8 mouse cellular contexts compared by ENCODE assay signal in the genomic region with DNA sequence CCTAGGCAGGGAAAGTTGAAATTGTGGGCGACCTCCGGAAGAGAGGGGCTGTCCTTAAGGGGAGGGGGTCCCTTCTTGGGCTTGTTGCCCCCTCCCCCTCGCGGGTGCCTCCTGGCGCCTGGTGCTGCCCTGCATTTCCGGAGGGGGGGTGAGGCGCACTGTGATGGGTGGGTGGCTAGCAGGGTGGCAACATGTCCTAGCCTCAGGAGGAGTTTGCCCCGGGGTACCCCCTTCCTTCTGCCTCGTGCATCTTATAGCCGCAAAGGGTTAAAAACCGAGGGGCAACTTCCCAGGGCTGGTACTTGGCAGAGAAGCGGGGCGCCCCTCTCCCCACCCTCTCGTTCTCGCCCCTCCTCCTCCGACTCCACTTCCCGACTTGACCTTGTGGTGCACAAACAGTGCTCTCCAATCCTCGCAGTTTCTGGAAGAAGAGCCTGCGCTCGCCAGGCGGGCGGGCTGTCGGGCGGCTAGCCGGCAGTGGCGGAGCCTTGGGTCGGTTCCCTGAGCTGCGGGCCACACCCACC. TPM values are rescaled to one million over a fixed set of nuclear protein-coding genes. Genes with fewer than 3 reads are reported as not detected.
DNase-seq lines count a peak whose midpoint lies in the region; ATAC-seq and TF ChIP-seq lines count a peak whose summit lies in the region.

No protein-coding gene starts in this region.

- no peaks in the 10 kb centered on the region for H3K79me2 ChIP-seq in myocyte (ENCODE audit: control insufficient read depth, insufficient read depth)

- H3K27ac ChIP-seq in bone marrow, adult 2 months (ENCODE audit: control insufficient read depth, insufficient read depth, low read depth, low read length, poor library complexity) = peak overlapping the region; percentile 87
- peak overlapping the region in 1 of 2 experiments; percentile 70; a peak in 2 of 4 replicates for H3K27ac ChIP-seq in heart, embryonic 14.5 days (replicated peaks in 1 of 2; ENCODE audit: control insufficient read depth in 1 of 2, insufficient read depth in 1 of 2, low read depth in 2 of 2, low read length in 2 of 2)
- H3K27ac ChIP-seq in liver, embryonic 11.5 days (ENCODE audit: low read depth, low read length) = peak overlapping the region; percentile 60
- peak overlapping the region; percentile 95 for H3K27ac ChIP-seq in stomach, embryonic 14.5 days (ENCODE audit: low read length)

- no peak for ATAC-seq in heart, embryonic 14.5 days (ENCODE audit: insufficient number of reproducible peaks, insufficient read depth, low FRiP score, low read depth)
- ATAC-seq in liver, embryonic 11.5 days (replicated peaks; ENCODE audit: low FRiP score) = no peak
- ATAC-seq in stomach, embryonic 14.5 days (ENCODE audit: insufficient number of reproducible peaks, insufficient read depth, low FRiP score, low read depth) = peak; percentile 29

- DNase-seq in 416B (ENCODE audit: low read depth) = peak; percentile 94
- peak; percentile 85 for DNase-seq in kidney, postnatal 10 days
- peak; percentile 64 for DNase-seq in liver, embryonic 11.5 days (ENCODE audit: low spot score)

- H3K9ac ChIP-seq in heart, embryonic 14.5 days (ENCODE audit: low read length) = peak overlapping the region; percentile 80
- H3K9ac ChIP-seq in liver, embryonic 11.5 days (ENCODE audit: low read depth, low read length) = peak overlapping the region; percentile 72
- peak overlapping the region; percentile 64 for H3K9ac ChIP-seq in stomach, embryonic 14.5 days (replicated peaks; ENCODE audit: low read depth, low read length)

- H3K4me1 ChIP-seq in bone marrow, adult 2 months (ENCODE audit: control insufficient read depth, insufficient read depth, low read length) = no peaks in the 10 kb centered on the region
- H3K4me1 ChIP-seq in erythroblast, embryonic 14.5 days (ENCODE audit: control insufficient read depth) = peaks cover 38% of the 10 kb centered on the region
- H3K4me1 ChIP-seq in heart, embryonic 14.5 days (ENCODE audit: control insufficient read depth in 2 of 2, insufficient read depth in 2 of 2, low read length in 2 of 2) = peaks cover 2 to 10% of the 10 kb centered on the region in 2 experiments; a peak in 3 of 4 replicates
- peaks cover 11% of the 10 kb centered on the region for H3K4me1 ChIP-seq in liver, embryonic 11.5 days (replicated peaks; ENCODE audit: control insufficient read depth, insufficient read depth, low read length)
- H3K4me1 ChIP-seq in stomach, embryonic 14.5 days (ENCODE audit: control insufficient read depth, insufficient read depth, low read length) = peaks cover 6% of the 10 kb centered on the region; the same call in 1 of the 2 replicates

- H3K4me3 ChIP-seq in bone marrow, adult 2 months (replicated peaks; ENCODE audit: control insufficient read depth, low read depth, low read length) = peak overlapping the region; percentile 66
- H3K4me3 ChIP-seq in erythroblast, embryonic 14.5 days (replicated peaks) = peak overlapping the region; percentile 82
- H3K4me3 ChIP-seq in heart, embryonic 14.5 days (ENCODE audit: control insufficient read depth in 1 of 2, insufficient read depth in 1 of 2, low read depth in 1 of 2, low read length in 2 of 2) = peak overlapping the region; percentile 65 to 75
- peak overlapping the region; percentile 66 for H3K4me3 ChIP-seq in liver, embryonic 11.5 days (ENCODE audit: low read depth, low read length)
- peak overlapping the region; percentile 60 for H3K4me3 ChIP-seq in myocyte
- H3K4me3 ChIP-seq in stomach, embryonic 14.5 days (ENCODE audit: low read depth, low read length) = peak overlapping the region; percentile 62

- no peak for TF ChIP-seq CTCF in bone marrow, adult 2 months (IDR thresholded peaks at IDR 0.05; ENCODE audit: control insufficient read depth, insufficient read depth, low read length)

- peaks cover 55% of the 10 kb centered on the region for H3K27me3 ChIP-seq in erythroblast, embryonic 14.5 days (ENCODE audit: control insufficient read depth)
- H3K27me3 ChIP-seq in heart, embryonic 14.5 days (ENCODE audit: control insufficient read depth, insufficient read depth, low read length) = no peaks in the 10 kb centered on the region
- peaks cover 16% of the 10 kb centered on the region for H3K27me3 ChIP-seq in liver, embryonic 11.5 days (replicated peaks; ENCODE audit: control insufficient read depth, insufficient read depth, low read length)
- no peaks in the 10 kb centered on the region for H3K27me3 ChIP-seq in myocyte (ENCODE audit: control insufficient read depth, insufficient read depth, insufficient read length)
- H3K27me3 ChIP-seq in stomach, embryonic 14.5 days (ENCODE audit: control insufficient read depth, insufficient read depth, low read length) = no peaks in the 10 kb centered on the region

- no peak overlapping the region for H3ac ChIP-seq in myocyte (ENCODE audit: control insufficient read depth, insufficient read length)

- under 1% methylated on average over 28 of the region's 28 CpGs for WGBS in bone marrow, adult 2 months
- under 1% methylated on average over 27 of the region's 28 CpGs for WGBS in heart, embryonic 14.5 days
- WGBS in liver, embryonic 11.5 days = 2% methylated on average over 27 of the region's 28 CpGs
- WGBS in stomach, embryonic 14.5 days = 1% methylated on average over 24 of the region's 28 CpGs

- peak overlapping the region; percentile 99 for H3K4me2 ChIP-seq in heart, embryonic 14.5 days (ENCODE audit: low read length)
- peak overlapping the region; percentile 92 for H3K4me2 ChIP-seq in liver, embryonic 11.5 days
- H3K4me2 ChIP-seq in myocyte (ENCODE audit: low read depth) = peak overlapping the region; percentile 86
- peak overlapping the region; percentile 89 for H3K4me2 ChIP-seq in stomach, embryonic 14.5 days (replicated peaks; ENCODE audit: low read depth, low read length)

- peak; percentile 26; the same call in 1 of the 2 replicates for TF ChIP-seq POLR2A in bone marrow, adult 2 months (IDR thresholded peaks at IDR 0.05; ENCODE audit: borderline replicate concordance, control insufficient read depth, low read depth, low read length)
- TF ChIP-seq POLR2A in myocyte (IDR thresholded peaks at IDR 0.05; ENCODE audit: insufficient read length, low read depth) = peak; percentile 26

- no peaks in the 10 kb centered on the region for H3K36me3 ChIP-seq in erythroblast, embryonic 14.5 days (ENCODE audit: control insufficient read depth)
- H3K36me3 ChIP-seq in heart, embryonic 14.5 days (ENCODE audit: control insufficient read depth, insufficient read depth, low read length) = no peaks in the 10 kb centered on the region
- no peaks in the 10 kb centered on the region for H3K36me3 ChIP-seq in liver, embryonic 11.5 days (ENCODE audit: control insufficient read depth, insufficient read depth, low read length)
- H3K36me3 ChIP-seq in myocyte (ENCODE audit: control insufficient read depth, insufficient read depth) = no peaks in the 10 kb centered on the region
- no peaks in the 10 kb centered on the region for H3K36me3 ChIP-seq in stomach, embryonic 14.5 days (ENCODE audit: control insufficient read depth, insufficient read depth, low read length)

- H3K9me3 ChIP-seq in erythroblast, embryonic 14.5 days (ENCODE audit: control insufficient read depth, low read length) = no peaks in the 10 kb centered on the region; the same call in 1 of the 2 replicates
- no peaks in the 10 kb centered on the region for H3K9me3 ChIP-seq in heart, embryonic 14.5 days (ENCODE audit: control insufficient read depth, low read length)
- no peaks in the 10 kb centered on the region for H3K9me3 ChIP-seq in liver, embryonic 11.5 days (ENCODE audit: control insufficient read depth, low read length)
- no peaks in the 10 kb centered on the region for H3K9me3 ChIP-seq in stomach, embryonic 14.5 days (ENCODE audit: control insufficient read depth, low read depth, low read length)

TF ChIP-seq in myocyte, 11 proteins besides CTCF, POLR2A, EP300 and RAD21:
- peak; percentile 28 for TF ChIP-seq POLR2AphosphoS2 (IDR thresholded peaks at IDR 0.05; ENCODE audit: insufficient read length, low read depth)
- no peak for TF ChIP-seq SRF (IDR thresholded peaks at IDR 0.05; ENCODE audit: control insufficient read depth, insufficient read length, low read depth)

RNA-seq across cellular contexts. Expression of gene Jade2, which starts 1.1 kb away (rescaled TPM):
- 5.5 and 5.9 TPM in 2 replicates for polyA plus RNA-seq in bone marrow, adult 2 months (2011; ENCODE audit: insufficient read depth, insufficient read length, low replicate concordance, missing spikeins)
- polyA plus RNA-seq in erythroblast, embryonic 14.5 days (2012) = 0.18 and 0.19 TPM in 2 replicates
- polyA plus RNA-seq in heart, embryonic 14.5 days (2014; fragmentation: Nextera tagmentation; extraction: Ambion mirVana) = 0.43 and 0.61 TPM in 2 replicates
- polyA plus RNA-seq in liver, embryonic 11.5 days (2014; fragmentation: Nextera tagmentation; extraction: Ambion mirVana) = 0.59 and 1.2 TPM in 2 replicates
- polyA plus RNA-seq in myocyte (2012; fragmentation: generic; extraction: Trizol) = 2.6 TPM
- polyA plus RNA-seq in stomach, embryonic 14.5 days (2014; fragmentation: Nextera tagmentation; extraction: Ambion mirVana) = 1.5 and 1.8 TPM in 2 replicates
